8 mouse cellular contexts compared by ENCODE assay signal in genomic region chr8:127184025-127184424, GRCm38 (mm10).
DNase-seq lines count a peak whose midpoint lies in the region; ATAC-seq and TF ChIP-seq lines count a peak whose summit lies in the region.

No protein-coding gene starts in this region.

- intact Hi-C loops in heart, postnatal 10 days (cut with DNase I), result no loop called here

- no peak for TF ChIP-seq EP300 in liver, postnatal 0 days (IDR thresholded peaks at IDR 0.05; ENCODE audit: low read depth)

- 9% methylated on average over 4 of the region's 4 CpGs for WGBS in kidney, embryonic 15.5 days
- WGBS in liver, postnatal 0 days (ENCODE audit: insufficient replicate concordance), result 34% methylated on average over 4 of the region's 4 CpGs
- WGBS in cerebellum, adult 2 months, result 46% methylated on average over 4 of the region's 4 CpGs

- no peaks in the 10 kb centered on the region for H3K9me3 ChIP-seq in kidney, embryonic 15.5 days (replicated peaks)
- H3K9me3 ChIP-seq in liver, postnatal 0 days (ENCODE audit: low read length), result no peaks in the 10 kb centered on the region

- TF ChIP-seq CTCF in brain, embryonic 14.5 days (IDR thresholded peaks at IDR 0.05; ENCODE audit: borderline replicate concordance, extremely low read depth, insufficient read depth, insufficient read length), result no peak
- no peak for TF ChIP-seq CTCF in liver, postnatal 0 days (IDR thresholded peaks at IDR 0.05; ENCODE audit: low read depth)
- TF ChIP-seq CTCF in cerebellum, adult 2 months (IDR thresholded peaks at IDR 0.05; ENCODE audit: borderline replicate concordance, insufficient read depth, low read depth, low read length), result no peak

- no peak overlapping the region for H3K4me2 ChIP-seq in kidney, embryonic 15.5 days
- no peak overlapping the region; the same call in 1 of the 2 replicates for H3K4me2 ChIP-seq in liver, postnatal 0 days (ENCODE audit: low read depth, low read length)

- H3K36me3 ChIP-seq in kidney, embryonic 15.5 days, result no peaks in the 10 kb centered on the region
- H3K36me3 ChIP-seq in liver, postnatal 0 days (replicated peaks; ENCODE audit: insufficient read depth, low read length), result no peaks in the 10 kb centered on the region

- peak overlapping the region; percentile 43; the same call in 1 of the 2 replicates for H3K27ac ChIP-seq in kidney, embryonic 15.5 days
- H3K27ac ChIP-seq in liver, postnatal 0 days (ENCODE audit: low read depth), result peak overlapping the region; percentile 73
- H3K27ac ChIP-seq in cerebellum, adult 2 months (ENCODE audit: insufficient read depth, low read length), result no peak overlapping the region

- peak; percentile 81 for DNase-seq in heart, adult 11 months
- no peak for DNase-seq in heart, postnatal 10 days
- peak; percentile 54 for DNase-seq in brain, embryonic 14.5 days (ENCODE audit: low read depth)
- peak; percentile 67 for DNase-seq in liver, postnatal 0 days
- DNase-seq in cerebellum, adult 8-10 months, result no peak
- no peak for DNase-seq in cerebellum, adult 2 months

- no peak overlapping the region for H3K4me3 ChIP-seq in kidney, embryonic 15.5 days (replicated peaks)
- no peak overlapping the region for H3K4me3 ChIP-seq in liver, postnatal 0 days (ENCODE audit: low read depth, low read length)
- no peak overlapping the region for H3K4me3 ChIP-seq in cerebellum, adult 2 months (replicated peaks; ENCODE audit: insufficient read depth, low read depth, low read length)

- peaks cover 44% of the 10 kb centered on the region for H3K4me1 ChIP-seq in kidney, embryonic 15.5 days
- H3K4me1 ChIP-seq in liver, postnatal 0 days (ENCODE audit: insufficient read depth), result peaks cover 19% of the 10 kb centered on the region; the same call in 1 of the 2 replicates
- H3K4me1 ChIP-seq in cerebellum, adult 2 months (ENCODE audit: control insufficient read depth, insufficient read depth, low read length), result peaks cover 2% of the 10 kb centered on the region; the same call in 1 of the 2 replicates

- peak; percentile 79 for ATAC-seq in kidney, embryonic 15.5 days (replicated peaks; ENCODE audit: low FRiP score)
- peak; percentile 90 for ATAC-seq in liver, postnatal 0 days
- ATAC-seq in inflammation-experienced regulatory T-cells, adult 6 months, result no peak

- H3K9ac ChIP-seq in kidney, embryonic 15.5 days, result no peak overlapping the region
- no peak overlapping the region for H3K9ac ChIP-seq in liver, postnatal 0 days (replicated peaks)

- no peaks in the 10 kb centered on the region for H3K27me3 ChIP-seq in kidney, embryonic 15.5 days
- H3K27me3 ChIP-seq in liver, postnatal 0 days (ENCODE audit: insufficient read depth, low read length), result no peaks in the 10 kb centered on the region
- no peaks in the 10 kb centered on the region for H3K27me3 ChIP-seq in cerebellum, adult 2 months (ENCODE audit: control insufficient read depth, insufficient read depth, low read length)

- no peak for TF ChIP-seq POLR2A in brain, embryonic 14.5 days (IDR thresholded peaks at IDR 0.05; ENCODE audit: borderline replicate concordance, extremely low read depth, insufficient read depth, insufficient read length, poor library complexity, severe bottlenecking)
- no peak for TF ChIP-seq POLR2A in cerebellum, adult 2 months (IDR thresholded peaks at IDR 0.05; ENCODE audit: borderline replicate concordance, insufficient read depth, low read length)

Comparison
In these comparisons a context has a peak if more than half of its experiments do, and no peak if none do; other contexts are left out.
1. DNase-seq: peak in heart, adult 11 months (single experiment), brain, embryonic 14.5 days (single experiment) and liver, postnatal 0 days (single experiment); none in heart, postnatal 10 days (0 of 2), cerebellum, adult 8-10 months (single experiment) and cerebellum, adult 2 months (0 of 2).